Mouse (Mus musculus): Measurements from ENCODE around the gene Fbxo8.

DNA sequence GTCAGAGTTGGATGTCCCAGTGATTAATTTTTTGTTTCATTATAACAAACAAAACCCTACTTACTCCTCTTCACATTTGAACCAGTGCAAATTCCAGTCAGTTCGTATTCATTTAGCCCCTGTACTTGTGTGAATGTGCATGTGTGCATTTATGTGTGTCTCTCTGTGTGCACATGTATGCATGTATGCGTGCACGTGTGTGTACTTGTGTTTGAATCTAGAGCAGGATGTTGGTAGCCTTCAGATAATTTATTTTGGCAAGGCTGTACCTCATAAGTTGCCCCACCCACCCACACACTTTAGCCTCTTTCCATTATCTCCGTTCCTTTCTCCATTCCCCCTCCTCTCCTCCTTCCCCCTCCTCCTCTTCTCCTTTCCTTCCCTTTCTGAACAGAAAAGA, 70.2 kb downstream of the Fbxo8 start:
- no peak for TF ChIP-seq MYOG (IDR thresholded peaks at IDR 0.05; ENCODE audit: control insufficient read depth in 1 of 3, insufficient read depth in 1 of 3, insufficient read length in 2 of 3, low read depth in 2 of 3)
- no peak for TF ChIP-seq E2F4 (IDR thresholded peaks at IDR 0.05; ENCODE audit: insufficient read depth)
- TF ChIP-seq POLR2A (IDR thresholded peaks at IDR 0.05; ENCODE audit: insufficient read length, low read depth): no peak
- TF ChIP-seq USF1 (IDR thresholded peaks at IDR 0.05; ENCODE audit: low read depth): no peak
- TF ChIP-seq TCF12 (IDR thresholded peaks at IDR 0.05; ENCODE audit: insufficient read depth, poor library complexity, severe bottlenecking): no peak
- no peak for TF ChIP-seq MYOD1 (IDR thresholded peaks at IDR 0.05; ENCODE audit: control insufficient read depth in 1 of 3, insufficient read length in 2 of 3, low read depth in 2 of 3)
- TF ChIP-seq CEBPB (IDR thresholded peaks at IDR 0.05; ENCODE audit: insufficient read depth, poor library complexity, severe bottlenecking): no peak
- TF ChIP-seq POLR2AphosphoS2 (IDR thresholded peaks at IDR 0.05; ENCODE audit: insufficient read length, low read depth): no peak
- no peak for TF ChIP-seq REST (IDR thresholded peaks at IDR 0.05; ENCODE audit: insufficient read depth, insufficient read length)
- TF ChIP-seq TCF3 (IDR thresholded peaks at IDR 0.05; ENCODE audit: insufficient read length, low read depth): no peak
- no peak for TF ChIP-seq MAX (IDR thresholded peaks at IDR 0.05; ENCODE audit: low read depth)
- no peak for TF ChIP-seq SRF (IDR thresholded peaks at IDR 0.05; ENCODE audit: control insufficient read depth, insufficient read length, low read depth)

All from myocyte (in vitro differentiated cells).